Mouse (Mus musculus): ENCODE measurements around the gene Jpt1. TPM values are rescaled to one million over a fixed set of nuclear protein-coding genes. Genes with fewer than 3 reads are reported as not detected.
A peak's percentile ranks its signal among the peaks of the same experiment; 100 is the strongest.
"Not testable (repeated sequence)": the region's sequence is repeated elsewhere in the genome, so short reads cannot be mapped to it uniquely, and the experiment has no call there.

The Jpt1 gene
- polyA plus RNA-seq, 1 experiment from 2014 or later = 592 TPM

DNA sequence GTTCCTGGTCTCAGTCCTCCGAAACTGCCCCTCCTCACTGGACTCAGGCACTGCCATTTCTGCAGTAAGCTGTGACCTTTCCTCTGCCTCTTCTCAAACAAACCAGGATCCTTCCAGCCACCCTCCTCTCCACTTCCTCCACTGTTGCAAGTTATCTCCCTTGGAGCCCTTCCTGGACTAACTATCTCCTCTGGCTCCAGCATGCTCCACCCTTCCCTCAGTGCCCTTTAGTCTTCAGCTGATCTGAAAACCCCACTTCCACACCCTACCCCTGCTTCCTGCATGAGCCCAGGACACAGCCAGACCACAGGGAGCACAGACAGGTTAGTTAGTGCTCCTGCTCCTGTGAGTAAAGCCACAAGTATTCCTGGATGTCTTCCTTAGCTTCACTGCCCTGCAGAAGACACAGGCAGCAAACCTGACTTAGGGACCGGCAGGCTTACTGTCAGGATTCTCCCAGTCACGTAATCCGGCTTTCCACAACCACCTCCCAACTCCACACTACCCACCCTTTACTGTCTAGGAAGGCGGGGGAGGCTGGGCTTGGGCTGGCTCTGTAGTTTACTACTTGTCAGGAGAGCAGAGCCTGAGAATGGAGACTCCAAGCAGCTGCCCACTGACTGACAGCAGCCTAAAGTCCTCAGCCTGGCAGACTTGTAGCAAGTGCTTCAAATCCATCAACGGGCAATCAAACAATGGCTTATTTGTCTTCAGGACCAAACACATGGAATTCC lies 4.2 kb downstream of the Jpt1 start:
- Histone ChIP-seq H3K36me3 (replicated peaks) (peaks cover 35% of the 10 kb centered on the region), H3K4me3 (peak overlapping the region; percentile 92), H3K4me1 (peaks cover 71% of the 10 kb centered on the region), H3K9me3 (no peaks in the 10 kb centered on the region), H3K27ac (replicated peaks) (peak overlapping the region; percentile 61; the same call in 1 of the 2 replicates), H3K27me3 (replicated peaks; ENCODE audit: low read depth, poor library complexity, severe bottlenecking) (no peaks in the 10 kb centered on the region)
- WGBS = 51% methylated on average over 6 of the region's 6 CpGs
- peak; percentile 31 for DNase-seq (ENCODE audit: low spot score)

GRCm38 (mm10) chr11:115508061-115508460 lies 6.1 kb downstream of the Jpt1 start:
- no peak for DNase-seq (ENCODE audit: low spot score)
- 91% methylated on average over 2 of the region's 2 CpGs for WGBS
- Histone ChIP-seq H3K4me3 (no peak overlapping the region), H3K27ac (replicated peaks) (no peak overlapping the region), H3K27me3 (replicated peaks; ENCODE audit: low read depth, poor library complexity, severe bottlenecking) (no peaks in the 10 kb centered on the region), H3K9me3 (no peaks in the 10 kb centered on the region), H3K36me3 (replicated peaks) (peaks cover 52% of the 10 kb centered on the region), H3K4me1 (peaks cover 66% of the 10 kb centered on the region)

DNA sequence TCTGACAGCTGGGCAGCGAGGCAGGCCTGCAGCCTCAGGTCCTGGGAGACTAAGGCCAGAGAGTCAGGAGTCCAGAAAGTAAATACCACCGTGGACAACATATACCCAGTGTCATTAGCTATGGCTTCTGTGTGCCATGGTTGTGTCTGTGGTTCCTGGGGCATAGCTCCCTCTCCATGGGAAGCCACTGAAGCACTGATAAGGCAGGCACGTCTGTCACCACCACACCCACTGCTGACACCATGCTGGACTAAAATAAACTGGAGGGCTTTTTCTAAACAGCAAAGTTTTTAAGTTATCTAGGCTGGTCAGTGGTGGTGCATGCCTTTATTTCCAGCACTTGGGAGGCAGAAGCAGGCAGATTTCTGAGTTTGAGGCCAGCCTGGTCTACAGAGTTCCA lies 7.6 kb downstream of the Jpt1 start:
- Histone ChIP-seq H3K9me3 (no peaks in the 10 kb centered on the region), H3K4me3 (no peak overlapping the region), H3K4me1 (peaks cover 51% of the 10 kb centered on the region), H3K27me3 (replicated peaks; ENCODE audit: low read depth, poor library complexity, severe bottlenecking) (no peaks in the 10 kb centered on the region), H3K36me3 (replicated peaks) (peaks cover 65% of the 10 kb centered on the region), H3K27ac (replicated peaks) (no peak overlapping the region)
- 80% methylated on average over 3 of the region's 3 CpGs for WGBS
- no peak for DNase-seq (ENCODE audit: low spot score)

DNA sequence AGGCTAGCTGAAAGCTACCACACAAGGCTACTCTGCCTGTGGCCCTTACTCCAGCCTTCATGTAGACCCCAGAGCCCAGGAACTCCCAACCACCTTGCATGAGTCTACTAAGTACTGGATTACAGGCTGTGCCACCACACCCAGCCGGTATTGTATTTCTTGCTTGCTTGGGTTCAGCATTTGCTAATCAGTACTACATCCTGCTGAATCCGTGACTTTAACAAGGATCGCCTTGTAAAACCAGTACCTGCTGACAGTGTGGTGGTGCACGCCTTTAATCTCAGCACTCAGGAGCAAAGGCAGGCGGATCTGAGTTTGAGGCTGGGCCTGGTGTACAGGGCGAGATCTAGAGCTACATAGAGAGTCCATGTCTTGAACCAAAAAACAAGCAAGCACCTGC lies 11.6 kb downstream of the Jpt1 start:
- WGBS = 95% methylated on average over 6 of the region's 6 CpGs
- H3K36me3 ChIP-seq (replicated peaks) = peaks cover 94% of the 10 kb centered on the region

DNA sequence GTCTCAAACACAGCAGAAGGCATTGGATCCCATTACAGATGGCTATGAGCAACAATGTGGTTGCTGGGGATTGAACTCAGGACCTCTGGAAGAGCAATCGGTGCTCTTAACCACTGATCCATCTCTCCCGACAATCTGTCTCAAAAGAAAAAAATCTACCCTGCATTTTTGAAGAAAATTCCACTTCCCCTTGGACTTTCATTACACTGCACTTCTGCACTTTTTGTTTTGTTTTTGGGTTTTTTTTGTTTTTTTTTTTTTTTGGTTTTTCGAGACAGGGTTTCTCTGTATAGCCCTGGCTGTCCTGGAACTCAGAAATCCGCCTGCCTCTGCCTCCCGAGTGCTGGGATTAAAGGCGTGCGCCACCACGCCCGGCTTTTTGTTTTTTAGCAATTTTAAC lies 17.6 kb downstream of the Jpt1 start:
- H3K4me3 ChIP-seq; H3K27me3 ChIP-seq (replicated peaks; ENCODE audit: low read depth, poor library complexity, severe bottlenecking); H3K4me1 ChIP-seq; H3K27ac ChIP-seq (replicated peaks); H3K9me3 ChIP-seq; DNase-seq (ENCODE audit: low spot score): not testable (repeated sequence)
- H3K36me3 ChIP-seq (replicated peaks) = peaks cover 53% of the 10 kb centered on the region
- WGBS = 89% methylated on average over 9 of the region's 9 CpGs

More for the DNA sequence above, 11.6 kb downstream of the Jpt1 start:
- Histone ChIP-seq H3K4me3 (no peak overlapping the region), H3K4me1 (peaks cover 18% of the 10 kb centered on the region), H3K9me3 (no peaks in the 10 kb centered on the region), H3K27ac (replicated peaks) (no peak overlapping the region), H3K27me3 (replicated peaks; ENCODE audit: low read depth, poor library complexity, severe bottlenecking) (no peaks in the 10 kb centered on the region)
- no peak for DNase-seq (ENCODE audit: low spot score)

DNA sequence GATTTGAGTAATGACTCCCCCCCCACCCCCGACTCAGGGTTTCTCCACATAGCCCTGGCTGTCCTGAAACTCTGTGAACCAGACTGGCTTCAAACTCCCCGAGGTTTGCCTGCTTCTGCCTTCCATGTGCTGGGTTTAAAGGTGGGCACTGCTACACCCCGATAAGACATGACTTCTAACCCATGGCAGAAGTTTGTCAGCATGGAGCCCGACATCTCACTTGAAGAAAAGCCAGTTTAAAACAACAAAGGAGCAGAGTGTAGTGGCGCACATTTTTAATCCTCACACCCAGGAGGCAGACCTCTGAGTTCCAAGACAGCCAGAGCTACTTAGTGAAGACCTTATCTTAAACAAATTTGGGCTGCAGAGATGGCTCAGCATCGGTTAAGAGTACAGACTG lies 21.8 kb downstream of the Jpt1 start:
- no peak for DNase-seq (ENCODE audit: low spot score)
- Histone ChIP-seq H3K4me3 (peak overlapping the region; percentile 83), H3K9me3 (no peaks in the 10 kb centered on the region), H3K27ac (replicated peaks) (no peak overlapping the region), H3K27me3 (replicated peaks; ENCODE audit: low read depth, poor library complexity, severe bottlenecking) (0 out of 2 replicates have a peak, but pooled peaks cover 5% of the 10 kb centered on the region), H3K36me3 (replicated peaks) (peaks cover 30% of the 10 kb centered on the region), H3K4me1 (peaks cover 24% of the 10 kb centered on the region)
- WGBS = 41% methylated on average over 6 of the region's 6 CpGs

DNA sequence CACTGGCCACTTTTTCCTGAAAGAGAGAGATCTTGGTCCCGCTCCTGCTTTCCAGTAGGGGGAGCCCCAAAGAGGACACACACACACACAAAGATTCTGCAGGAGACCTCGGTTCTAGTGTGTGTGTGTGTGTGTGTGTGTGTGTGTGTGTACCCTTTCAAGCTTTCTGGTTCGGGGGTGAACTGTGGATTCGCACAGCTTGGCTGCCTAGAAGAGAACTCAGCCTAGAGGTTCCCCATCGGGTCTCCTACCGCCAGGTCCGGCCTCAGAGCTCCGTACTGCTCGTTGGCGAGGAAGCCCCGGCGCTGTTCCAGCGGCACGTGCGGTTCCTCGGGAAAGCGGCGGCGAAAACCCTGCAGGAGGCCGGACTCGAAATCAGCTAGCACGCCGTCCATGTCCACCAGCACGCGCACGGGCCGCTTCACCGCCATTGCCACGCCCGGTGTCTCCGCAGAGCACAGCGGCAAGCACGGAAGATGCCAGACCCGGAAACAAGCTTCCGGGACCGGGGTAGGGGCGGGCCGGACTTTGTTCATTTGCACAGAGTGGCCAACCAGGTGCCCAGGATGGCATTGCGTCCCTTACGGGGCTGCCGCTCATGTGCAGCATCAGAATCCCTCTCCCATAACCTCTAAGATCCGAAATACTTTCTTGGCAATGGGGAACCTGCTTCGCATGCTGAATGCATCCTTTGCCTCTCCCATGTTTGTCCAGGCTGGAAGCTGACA lies 22.7 kb downstream of the Jpt1 start, which contains the start of gene Nt5c:
TSS of gene Nt5c (minus strand) at position 507 of the 728 bp plus-strand sequence.
- DNase-seq (ENCODE audit: low spot score) = peak; percentile 87
- Histone ChIP-seq H3K27ac (replicated peaks) (peak within 1 kb of the TSS; percentile 91), H3K9me3 (no peaks in the 10 kb centered on the region), H3K36me3 (replicated peaks) (peaks cover 24% of the 10 kb centered on the region), H3K4me1 (peaks cover 24% of the 10 kb centered on the region), H3K27me3 (replicated peaks; ENCODE audit: low read depth, poor library complexity, severe bottlenecking) (0 out of 2 replicates have a peak, but pooled peaks cover 5% of the 10 kb centered on the region), H3K4me3 (peak within 1 kb of the TSS; percentile 83)
- WGBS = under 1% methylated on average over 43 of the region's 43 CpGs

GRCm38 (mm10) chr11:115490441-115491355 lies 23.5 kb downstream of the Jpt1 start:
- Histone ChIP-seq H3K27me3 (replicated peaks; ENCODE audit: low read depth, poor library complexity, severe bottlenecking) (0 out of 2 replicates have a peak, but pooled peaks cover 5% of the 10 kb centered on the region), H3K4me3 (peak overlapping the region; percentile 83), H3K9me3 (no peaks in the 10 kb centered on the region), H3K4me1 (peaks cover 29% of the 10 kb centered on the region), H3K27ac (replicated peaks) (peak overlapping the region; percentile 91), H3K36me3 (replicated peaks) (peaks cover 27% of the 10 kb centered on the region)
- WGBS = 23% methylated on average over 25 of the region's 25 CpGs
- DNase-seq (ENCODE audit: low spot score) = no peak

DNA sequence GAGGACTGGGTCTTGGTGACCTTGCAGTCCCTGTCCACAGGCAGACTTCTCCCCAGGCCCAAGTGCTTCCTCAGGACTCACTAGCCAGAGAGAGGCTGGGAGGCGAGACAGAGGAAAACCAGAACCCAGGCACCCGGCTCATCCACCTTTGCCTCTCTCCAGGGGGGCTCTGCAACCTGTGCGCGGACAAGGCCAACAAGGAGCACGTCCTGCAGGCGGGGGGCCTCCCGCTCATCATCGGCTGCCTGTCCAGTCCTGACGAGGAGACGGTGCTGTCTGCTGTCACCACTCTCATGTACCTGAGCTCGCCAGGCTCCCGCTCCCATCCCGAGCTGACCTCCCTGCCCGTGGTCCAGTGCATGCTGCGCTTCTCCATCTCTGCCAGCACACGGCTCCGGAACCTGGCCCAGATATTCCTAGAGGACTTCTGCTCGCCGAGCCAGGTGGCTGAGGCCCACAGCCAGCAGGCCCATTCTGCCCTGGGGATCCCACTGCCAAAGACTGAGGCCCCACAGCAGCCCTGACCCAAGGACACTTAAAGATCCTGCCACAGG lies 25.6 kb downstream of the Jpt1 start:
- H3K27ac ChIP-seq (replicated peaks) = 0 out of 2 replicates have a peak overlapping the region, but pooled peaks have one; percentile 19
- H3K4me1 ChIP-seq = peaks cover 43% of the 10 kb centered on the region
- no peak overlapping the region for H3K4me3 ChIP-seq
- no peak for DNase-seq (ENCODE audit: low spot score)
- H3K36me3 ChIP-seq (replicated peaks) = peaks cover 27% of the 10 kb centered on the region
- 0 out of 2 replicates have a peak, but pooled peaks cover 5% of the 10 kb centered on the region for H3K27me3 ChIP-seq (replicated peaks; ENCODE audit: low read depth, poor library complexity, severe bottlenecking)
- no peaks in the 10 kb centered on the region for H3K9me3 ChIP-seq
- WGBS = 85% methylated on average over 19 of the region's 19 CpGs

- DNase-seq (ENCODE audit: low spot score) = peak; percentile 79
- 44% methylated on average over 12 of the region's 12 CpGs for WGBS
- no peaks in the 10 kb centered on the region for H3K27me3 ChIP-seq (replicated peaks; ENCODE audit: low read depth, poor library complexity, severe bottlenecking)
- H3K4me3 ChIP-seq = peak overlapping the region; percentile 17; the same call in 1 of the 2 replicates
- H3K9me3 ChIP-seq = no peaks in the 10 kb centered on the region
- H3K36me3 ChIP-seq (replicated peaks) = peaks cover 30% of the 10 kb centered on the region
- peaks cover 26% of the 10 kb centered on the region for H3K4me1 ChIP-seq
- H3K27ac ChIP-seq (replicated peaks) = peak overlapping the region; percentile 58
Measured at GRCm38 (mm10) chr11:115485155-115485554, 29.0 kb downstream of the Jpt1 start.

DNA sequence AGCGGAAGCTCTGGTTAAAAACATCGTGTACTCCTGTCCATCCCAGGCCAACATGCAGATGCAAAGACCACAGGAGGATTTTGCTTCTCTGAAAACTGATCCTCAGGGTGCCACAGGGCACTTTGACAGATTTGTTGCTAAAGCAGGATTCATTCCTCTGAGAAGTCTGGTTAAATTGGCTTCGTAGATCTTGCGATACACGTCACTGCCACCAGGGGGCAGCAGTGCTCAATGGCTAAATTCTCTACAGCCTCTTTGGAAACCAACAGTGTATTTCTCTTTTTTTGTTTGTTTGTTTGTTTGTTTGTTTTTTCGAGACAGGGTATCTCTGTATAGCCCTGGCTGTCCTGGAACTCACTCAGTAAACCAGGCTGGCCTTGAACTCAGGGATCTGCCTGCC lies 30.5 kb downstream of the Jpt1 start:
- Histone ChIP-seq H3K4me1 (peaks cover 24% of the 10 kb centered on the region), H3K27ac (replicated peaks) (no peak overlapping the region), H3K27me3 (replicated peaks; ENCODE audit: low read depth, poor library complexity, severe bottlenecking) (no peaks in the 10 kb centered on the region), H3K4me3 (no peak overlapping the region), H3K9me3 (no peaks in the 10 kb centered on the region), H3K36me3 (replicated peaks) (peaks cover 21% of the 10 kb centered on the region)
- DNase-seq (ENCODE audit: low spot score) = peak; percentile 78
- 19% methylated on average over 6 of the region's 6 CpGs for WGBS

- no peak for DNase-seq (ENCODE audit: low spot score)
- Histone ChIP-seq H3K4me3 (no peak overlapping the region), H3K4me1 (peaks cover 24% of the 10 kb centered on the region), H3K27ac (replicated peaks) (no peak overlapping the region), H3K36me3 (replicated peaks) (peaks cover 18% of the 10 kb centered on the region), H3K27me3 (replicated peaks; ENCODE audit: low read depth, poor library complexity, severe bottlenecking) (no peaks in the 10 kb centered on the region), H3K9me3 (no peaks in the 10 kb centered on the region)
- 74% methylated on average over 11 of the region's 11 CpGs for WGBS
Measured at GRCm38 (mm10) chr11:115483278-115483677, 30.9 kb downstream of the Jpt1 start.

Measured in embryonic facial prominence, embryonic 10.5 days (tissue).